Mouse (Mus musculus) C2C12 (cell line): Measurements from ENCODE around the gene 3110082I17Rik.

Experiments
- CTCF ChIP-seq: IDR thresholded peaks from one replicate; pipeline ENCODE4 v1.5.1; 2011; ENCODE audit not compliant: control insufficient read depth, insufficient read depth, insufficient read length
- MAX ChIP-seq: IDR thresholded peaks from one replicate; pipeline ENCODE4 v1.6.1; 2011; ENCODE audit warnings: mild to moderate bottlenecking, control low read depth
- MYOD1 ChIP-seq: IDR thresholded peaks from one replicate; pipeline ENCODE4 v1.6.1; 2011; ENCODE audit warnings: low read depth; ENCODE audit not compliant: control insufficient read depth, insufficient read length
- MYOG ChIP-seq: IDR thresholded peaks from one replicate; pipeline ENCODE4 v1.6.1; 2011; ENCODE audit not compliant: control insufficient read depth, insufficient read length; ENCODE audit errors: extremely low read depth

- TF ChIP-seq CTCF (no peak), MAX (no peak), MYOD1 (no peak), MYOG (no peak)
Observed at GRCm38 (mm10) chr5:139311822-139312221, 148.5 kb downstream of the 3110082I17Rik start.
